Mouse (Mus musculus) urinary bladder, postnatal 10 days (tissue): ENCODE data around the gene Stoml3.
A peak's percentile ranks its signal among the peaks of the same experiment; 100 is the strongest.

Experiments
- DNase-seq: peaks from one replicate; pipeline ENCODE4 v3.0.0; 2022; ENCODE audit warnings: low spot score

Stoml3 gene

GRCm38 (mm10) chr3:53478419-53479046 lies 9.9 kb upstream of the Stoml3 start:
- no peak for DNase-seq

- no peak for DNase-seq
These were observed 4.9 kb upstream of the Stoml3 start for GRCm38 (mm10) chr3:53483414-53484059.

GRCm38 (mm10) chr3:53486561-53486960 lies 1.9 kb upstream of the Stoml3 start:
- DNase-seq, result no peak

DNA sequence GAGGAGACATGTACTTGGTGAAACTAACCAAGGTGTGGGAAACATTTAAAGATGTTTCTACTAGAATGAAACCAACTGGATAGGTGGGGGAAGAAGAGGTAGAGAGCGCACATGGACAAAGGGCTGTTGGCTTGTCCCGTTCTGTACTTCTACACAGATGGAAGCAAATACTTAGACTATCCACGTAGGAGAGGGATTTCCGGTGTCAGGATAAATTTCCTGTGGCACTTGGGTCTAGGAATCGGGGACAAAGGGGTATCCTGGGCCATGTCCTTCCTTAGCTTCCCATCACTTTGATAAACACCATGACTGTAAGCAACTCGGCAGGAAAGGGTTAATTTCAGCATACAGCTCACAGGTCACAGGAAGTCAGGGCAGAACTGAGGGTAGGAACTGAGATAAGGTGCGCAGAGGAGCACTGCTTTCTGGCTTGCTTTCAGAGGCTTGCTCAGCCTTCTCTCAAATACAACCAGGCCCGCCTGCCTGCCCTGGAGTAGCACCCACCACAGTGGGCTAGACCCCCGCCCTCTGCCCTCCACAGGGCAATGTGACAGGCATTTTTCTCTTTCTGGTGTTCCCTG lies 1.4 kb upstream of the Stoml3 start:
- DNase-seq, result no peak

DNA sequence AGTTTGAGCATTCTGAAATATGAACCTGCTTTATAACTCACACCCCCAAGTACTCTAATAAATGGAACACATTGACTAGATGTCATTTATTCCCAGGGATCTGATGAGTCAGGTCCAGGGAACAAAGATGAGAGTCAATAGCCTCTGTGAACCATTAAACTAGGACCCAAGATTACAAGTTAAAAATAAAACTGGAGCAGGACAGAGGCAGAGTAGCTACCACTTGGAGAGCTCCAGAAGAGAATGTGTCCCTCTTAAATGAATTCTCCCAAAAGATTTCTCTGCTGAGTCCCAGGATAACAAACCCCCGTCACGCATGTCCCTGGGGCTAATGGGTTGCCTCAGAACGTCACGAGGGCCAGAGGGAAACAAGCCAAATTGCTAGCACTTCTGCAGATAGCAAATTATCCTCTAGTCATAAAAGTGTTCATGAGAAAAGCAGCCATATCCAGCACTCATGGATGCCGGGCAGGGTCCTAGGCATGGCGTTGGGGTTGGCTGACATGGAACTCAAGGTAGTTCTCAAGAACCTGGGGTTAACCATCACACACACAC lies 10.0 kb downstream of the Stoml3 start:
- DNase-seq, result no peak

GRCm38 (mm10) chr3:53502428-53502827 lies 14.0 kb downstream of the Stoml3 start:
- DNase-seq, result no peak

DNA sequence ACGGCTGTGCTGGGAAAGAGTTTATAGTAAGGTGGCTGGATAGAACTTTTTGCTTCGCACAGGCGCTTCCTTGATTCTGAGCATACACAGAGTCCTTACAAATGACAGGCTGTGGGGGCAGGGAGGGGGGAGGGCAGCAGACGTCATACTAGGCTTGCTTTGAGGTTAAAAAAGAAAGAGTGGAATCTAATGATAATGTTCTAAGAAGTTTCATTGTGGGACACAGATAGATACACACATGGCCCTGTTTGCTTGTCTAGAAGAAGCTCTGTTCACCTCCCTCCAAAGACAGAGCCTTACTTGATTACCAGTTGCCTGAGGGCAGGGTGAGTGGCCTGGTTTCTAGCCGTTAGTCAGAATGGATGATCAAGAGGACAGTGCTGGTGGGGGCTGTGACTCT lies 24.6 kb downstream of the Stoml3 start:
- DNase-seq, result no peak

DNA sequence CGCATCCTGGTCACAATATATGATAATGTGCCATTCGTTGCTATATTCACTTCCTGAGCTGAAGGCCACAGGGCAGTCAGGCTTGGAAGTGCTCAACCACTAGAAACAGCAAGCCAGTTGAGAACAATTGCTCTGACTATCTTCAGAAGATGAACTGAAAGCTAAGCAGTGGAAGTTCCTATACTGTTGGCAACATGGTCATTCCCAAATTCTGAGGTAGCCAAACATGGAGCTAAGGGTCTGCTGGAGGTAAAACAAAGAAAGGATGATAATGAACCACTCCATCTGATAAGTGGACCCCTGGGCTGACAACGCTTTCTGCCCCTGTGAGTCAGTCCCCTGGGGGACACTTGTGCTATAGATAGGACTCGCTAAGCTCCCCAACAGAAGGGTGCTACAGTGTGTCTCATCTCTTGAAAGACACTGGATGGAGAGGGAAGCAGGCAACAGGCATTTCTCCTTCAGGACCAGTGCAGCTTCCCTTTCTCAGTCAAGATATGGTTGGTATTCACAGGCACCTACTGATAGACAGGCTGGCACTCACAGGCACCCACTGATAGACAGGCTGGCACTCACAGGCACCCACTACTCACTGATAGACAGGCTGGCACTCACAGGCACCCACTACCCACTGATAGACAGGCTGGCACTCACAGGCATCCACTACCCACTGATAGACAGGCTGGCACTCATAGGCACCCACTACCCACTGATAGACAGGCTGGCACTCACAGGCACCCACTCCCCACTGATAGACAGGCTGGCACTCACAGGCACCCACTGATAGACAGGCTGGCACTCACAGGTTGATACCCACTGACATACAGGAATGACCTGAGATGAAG lies 26.0 kb downstream of the Stoml3 start:
- no peak for DNase-seq

GRCm38 (mm10) chr3:53522794-53523193 lies 34.3 kb downstream of the Stoml3 start:
- no peak for DNase-seq

DNA sequence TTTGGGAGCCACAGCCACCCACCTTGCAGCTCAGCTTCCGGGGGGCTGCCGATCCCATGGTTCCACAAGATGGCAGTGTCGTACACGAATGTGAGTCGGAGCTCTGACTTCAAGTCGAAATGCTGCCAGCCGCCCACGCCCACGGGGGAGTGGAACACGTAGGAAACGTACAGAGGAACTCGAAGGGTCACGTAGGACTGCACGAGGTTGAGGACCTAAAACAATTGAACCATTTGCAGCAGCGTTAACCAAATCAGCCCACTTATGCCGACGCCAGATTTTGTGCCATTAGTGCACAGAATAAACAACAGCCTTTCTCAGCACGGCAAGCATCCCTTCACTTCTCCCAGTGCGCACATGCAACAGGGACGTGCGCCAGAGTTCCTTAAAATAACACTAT lies 37.3 kb downstream of the Stoml3 start:
- DNase-seq, result peak; percentile 44

DNA sequence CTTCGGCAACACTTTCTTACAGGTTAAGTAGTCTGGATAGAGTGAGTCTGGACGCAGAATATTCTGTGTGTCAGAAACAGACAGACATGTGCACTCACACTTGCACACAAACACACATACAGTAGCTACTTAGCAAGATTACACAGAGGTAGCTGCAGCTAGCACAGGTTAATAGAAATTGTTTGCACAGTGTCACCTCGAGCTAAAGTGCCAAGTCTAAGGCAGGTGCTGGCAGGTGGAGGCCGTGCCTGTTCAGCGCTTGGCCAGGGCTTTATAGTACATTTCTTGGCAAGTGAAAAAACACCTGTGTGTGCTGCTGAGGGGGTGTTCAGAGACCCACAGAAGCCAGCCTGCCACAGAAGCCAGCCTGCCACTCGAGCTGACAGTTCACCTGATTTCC lies 41.9 kb downstream of the Stoml3 start:
- no peak for DNase-seq

DNA sequence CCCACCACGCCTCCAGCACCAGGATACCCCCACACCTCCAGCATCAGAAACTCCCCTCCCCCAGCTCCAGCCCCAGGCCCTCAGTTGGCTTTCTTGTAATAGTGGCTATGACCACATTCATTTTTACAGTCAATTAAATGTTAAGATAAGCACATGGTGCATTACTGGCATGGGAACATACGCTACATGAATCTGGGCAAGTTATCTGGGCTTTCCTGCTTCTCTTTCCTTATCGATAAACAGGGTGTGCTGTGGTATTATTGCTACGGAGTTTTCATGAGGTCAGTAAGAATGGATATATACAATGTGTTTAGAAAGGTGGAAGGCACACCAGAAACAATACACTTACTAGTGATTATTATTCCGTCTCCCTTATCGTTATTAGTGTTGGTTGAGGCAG lies 43.6 kb downstream of the Stoml3 start:
- no peak for DNase-seq

GRCm38 (mm10) chr3:53552691-53553090 lies 64.2 kb downstream of the Stoml3 start:
- DNase-seq, result no peak

GRCm38 (mm10) chr3:53555031-53555952 lies 66.8 kb downstream of the Stoml3 start:
- DNase-seq, result no peak

- DNase-seq, result no peak
These were observed 69.1 kb downstream of the Stoml3 start for GRCm38 (mm10) chr3:53557388-53558214.
